Mouse (Mus musculus) testis, adult 2 months (tissue): Measurements from ENCODE around the gene Oprl1. TPM values are rescaled to one million over a fixed set of nuclear protein-coding genes. Genes with fewer than 3 reads are reported as not detected.

Source experiments
- H3K27ac ChIP-seq: fragments of 200-500 bp; 2 replicates; pipeline ENCODE4 v1.5.1; 2012; ENCODE audit warnings: low read depth, low read length; ENCODE audit not compliant: control insufficient read depth, insufficient read depth
- H3K27me3 ChIP-seq: fragments of 200-500 bp; 2 replicates; pipeline ENCODE4 v1.6.1; 2012; ENCODE audit warnings: mild to moderate bottlenecking, low read length, moderate library complexity; ENCODE audit not compliant: control insufficient read depth, insufficient read depth
- H3K36me3 ChIP-seq: fragments of 200-500 bp; 2 replicates; pipeline ENCODE4 v1.6.1; 2012; ENCODE audit warnings: mild to moderate bottlenecking, low read length; ENCODE audit not compliant: control insufficient read depth, insufficient read depth
- H3K4me1 ChIP-seq: fragments of 200-500 bp; 2 replicates; pipeline ENCODE4 v1.6.1; 2012; ENCODE audit warnings: low read length; ENCODE audit not compliant: control insufficient read depth, insufficient read depth
- H3K4me3 ChIP-seq: fragments of 200-500 bp; 2 replicates; pipeline ENCODE4 v1.5.1; 2012; ENCODE audit warnings: low read depth, mild to moderate bottlenecking, low read length, moderate library complexity, mixed read lengths; ENCODE audit not compliant: control insufficient read depth
- CTCF ChIP-seq: fragments of 200-500 bp; IDR thresholded peaks from 2 replicates; pipeline ENCODE4 v1.5.1; 2012; ENCODE audit warnings: low read depth, mild to moderate bottlenecking, inconsistent platforms, low read length, moderate library complexity; ENCODE audit not compliant: control insufficient read depth, insufficient read depth, insufficient replicate concordance
- POLR2A ChIP-seq: fragments of 200-500 bp; IDR thresholded peaks from 2 replicates; pipeline ENCODE4 v1.6.1; 2012; ENCODE audit warnings: low read depth, mild to moderate bottlenecking, inconsistent platforms, low read length, moderate library complexity; ENCODE audit not compliant: control insufficient read depth
- polyA plus RNA-seq: library from polyadenylated mRNA; depleted of rRNA; stranded (reverse); fragments of >200 nt; gene quantifications from 2 replicates; pipeline ENCODE4 v1.2.3, GENCODE M21; 2012

Oprl1 gene
- polyA plus RNA-seq, 1 experiment, result 5.9 TPM

DNA sequence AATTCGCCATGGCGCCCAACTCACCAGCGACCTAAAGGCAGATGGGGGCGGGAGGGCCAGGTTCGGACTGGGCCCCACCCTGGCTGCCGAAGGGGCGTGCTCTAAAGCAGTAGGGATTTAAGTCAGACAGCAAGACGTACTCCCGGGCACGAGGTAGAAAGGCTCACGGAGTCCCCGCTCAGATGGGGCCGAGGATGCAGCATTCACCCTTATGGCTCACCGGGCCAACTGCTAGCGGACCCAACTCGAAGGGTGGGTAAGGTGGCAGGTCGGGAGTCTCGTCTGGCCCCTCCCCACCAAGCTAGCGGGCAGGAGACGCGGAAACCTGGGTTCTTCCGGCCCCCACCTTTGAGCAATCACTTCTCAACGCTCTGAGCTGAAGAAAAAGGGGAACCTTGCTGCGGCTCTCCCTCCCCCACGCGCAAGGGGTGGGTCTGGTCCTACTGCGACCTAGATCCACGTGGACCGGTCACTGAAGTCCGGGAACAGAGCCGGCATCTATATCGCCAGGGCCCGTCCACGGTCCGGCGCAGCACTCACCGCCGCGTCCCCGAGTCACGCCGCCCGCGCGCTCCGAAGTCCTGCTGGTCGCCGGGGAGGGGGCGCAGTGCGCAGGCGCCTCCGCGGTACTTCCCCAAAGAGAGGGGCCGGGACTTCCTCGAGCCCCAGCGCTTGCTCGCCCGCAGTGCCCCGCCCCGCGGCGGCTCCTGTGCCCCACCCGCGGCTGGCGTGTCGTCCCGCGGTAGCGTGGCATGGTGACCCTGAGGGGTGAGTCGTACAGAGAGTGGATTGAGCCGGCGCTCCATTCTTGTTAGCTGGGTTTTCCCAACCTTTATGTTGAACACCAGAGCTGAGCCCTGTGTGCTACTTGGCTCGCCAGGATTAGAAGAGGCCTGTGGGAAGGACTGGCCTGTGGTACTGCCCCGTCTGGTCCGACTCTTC, 21.2 kb upstream of the Oprl1 start, which contains the start of gene Rgs19:
Gene Rgs19 (minus strand): TSS at position 639 of the 942 bp plus-strand sequence.
- Histone ChIP-seq H3K4me3 (peak within 1 kb of the TSS; percentile 92), H3K4me1 (peaks cover 21% of the 10 kb centered on the region), H3K27ac (peak within 1 kb of the TSS; percentile 55), H3K36me3 (no peaks in the 10 kb centered on the region), H3K27me3 (no peaks in the 10 kb centered on the region)
- no peak for TF ChIP-seq CTCF
- TF ChIP-seq POLR2A, result peak; percentile 57

DNA sequence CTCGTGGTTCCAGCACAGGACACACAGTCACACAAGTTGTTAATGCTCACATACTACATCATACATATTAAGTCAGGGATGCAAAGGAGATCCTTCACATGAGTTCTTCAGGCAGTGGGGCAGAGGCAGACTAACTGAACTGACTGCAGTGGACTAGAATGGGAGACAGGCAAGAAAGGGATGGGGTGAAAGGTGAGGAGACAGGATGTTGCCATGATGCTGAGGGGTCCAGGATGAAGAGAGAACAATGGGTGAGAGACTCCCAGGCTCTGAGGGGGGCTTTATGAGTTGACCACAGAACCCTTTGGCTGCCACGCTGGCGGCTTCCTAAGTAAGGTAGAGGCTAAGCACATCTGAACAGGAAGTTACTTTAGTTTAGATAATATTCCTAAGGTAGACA, 20.2 kb upstream of the Oprl1 start:
- Histone ChIP-seq H3K36me3 (no peaks in the 10 kb centered on the region), H3K4me3 (peak overlapping the region; percentile 92), H3K27me3 (no peaks in the 10 kb centered on the region), H3K27ac (peak overlapping the region; percentile 55), H3K4me1 (peaks cover 21% of the 10 kb centered on the region)
- no peak for TF ChIP-seq CTCF
- no peak for TF ChIP-seq POLR2A

DNA sequence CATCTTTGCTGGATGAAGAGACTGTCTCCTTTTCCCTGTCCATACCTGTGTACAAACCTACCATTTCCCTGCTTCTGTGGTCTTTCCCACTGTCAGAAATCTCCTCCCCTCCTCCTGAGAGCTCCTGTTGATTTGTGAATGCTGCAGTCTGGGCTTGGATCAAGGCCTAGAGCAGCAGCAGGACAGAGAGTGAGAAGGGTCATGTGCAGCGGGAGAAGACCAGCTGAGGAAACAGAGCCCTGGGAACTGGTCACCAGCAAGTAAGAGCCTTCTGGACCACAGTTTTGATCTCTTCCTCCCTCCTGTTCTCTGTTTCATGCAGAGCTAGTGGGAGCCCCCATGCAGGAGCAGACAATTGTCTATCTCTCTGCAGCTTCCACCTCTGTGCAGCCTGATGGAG, 19.0 kb upstream of the Oprl1 start:
- Histone ChIP-seq H3K27me3 (no peaks in the 10 kb centered on the region), H3K4me3 (peak overlapping the region; percentile 92), H3K4me1 (peaks cover 21% of the 10 kb centered on the region), H3K36me3 (no peaks in the 10 kb centered on the region), H3K27ac (no peak overlapping the region)
- TF ChIP-seq CTCF, result no peak

DNA sequence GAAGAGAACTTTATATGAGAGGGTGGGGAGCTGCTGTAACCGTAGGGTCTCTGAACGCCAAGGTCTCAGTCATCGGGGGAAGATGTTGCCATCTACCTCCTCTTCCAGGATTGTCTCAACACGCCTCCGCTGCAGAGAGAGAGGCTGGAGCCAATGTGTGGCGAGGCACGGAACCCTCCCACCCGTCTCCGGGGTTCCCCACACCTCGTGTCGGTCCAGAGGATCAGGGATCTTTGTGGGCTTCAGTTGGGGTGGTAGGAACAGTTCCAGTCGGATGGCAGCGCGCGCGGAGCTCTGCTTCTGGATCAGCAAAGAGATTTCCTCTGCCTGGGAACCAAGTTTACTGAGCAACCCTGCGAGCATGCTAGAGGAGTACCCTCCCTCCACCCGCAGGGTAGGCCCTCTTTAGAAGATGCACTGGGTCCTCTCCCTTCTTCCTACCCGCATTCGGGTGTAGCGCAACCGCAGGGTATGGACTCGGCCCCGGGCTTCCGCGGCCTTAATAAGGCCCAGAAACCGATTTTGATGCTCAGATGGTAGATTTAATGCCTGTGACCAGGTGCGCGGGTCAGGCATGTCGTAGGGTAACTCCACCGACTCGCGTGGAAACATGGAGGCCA, 17.9 kb upstream of the Oprl1 start:
- Histone ChIP-seq H3K36me3 (no peaks in the 10 kb centered on the region), H3K27ac (peak overlapping the region; percentile 67), H3K4me1 (peaks cover 21% of the 10 kb centered on the region), H3K4me3 (peak overlapping the region; percentile 92), H3K27me3 (no peaks in the 10 kb centered on the region)
- TF ChIP-seq POLR2A (peak; percentile 47; the same call in 1 of the 2 replicates), CTCF (no peak)

DNA sequence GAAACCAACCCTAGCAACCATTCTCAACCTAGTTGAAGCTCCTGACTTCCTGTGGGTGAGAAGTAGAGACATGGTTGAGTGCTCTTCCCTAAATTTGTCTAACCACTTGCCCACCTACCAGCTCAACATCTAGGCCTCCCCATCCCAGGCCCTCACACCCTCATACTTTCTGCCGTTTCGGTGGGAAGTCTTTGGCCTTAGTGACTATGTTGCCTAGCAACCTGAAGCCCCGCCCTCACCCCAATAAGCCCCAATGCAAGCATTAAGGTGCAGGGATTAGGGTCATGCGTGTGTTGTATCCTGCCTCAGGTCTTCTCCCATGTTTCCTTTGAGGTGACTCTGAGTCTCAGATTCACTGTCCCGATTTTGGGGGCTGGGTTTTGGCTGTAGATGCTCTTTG, 16.6 kb upstream of the Oprl1 start, which contains the start of gene Lkaaear1:
Gene Lkaaear1 (minus strand): TSS at position 202 of the 400 bp plus-strand sequence.
- peak within 1 kb of the TSS; percentile 92 for H3K4me3 ChIP-seq
- H3K4me1 ChIP-seq, result peaks cover 18% of the 10 kb centered on the region
- peak within 1 kb of the TSS; percentile 71 for H3K27ac ChIP-seq
- no peak for TF ChIP-seq CTCF
- TF ChIP-seq POLR2A, result peak; percentile 77; the same call in 1 of the 2 replicates
- H3K27me3 ChIP-seq, result no peaks in the 10 kb centered on the region
- H3K36me3 ChIP-seq, result no peaks in the 10 kb centered on the region

DNA sequence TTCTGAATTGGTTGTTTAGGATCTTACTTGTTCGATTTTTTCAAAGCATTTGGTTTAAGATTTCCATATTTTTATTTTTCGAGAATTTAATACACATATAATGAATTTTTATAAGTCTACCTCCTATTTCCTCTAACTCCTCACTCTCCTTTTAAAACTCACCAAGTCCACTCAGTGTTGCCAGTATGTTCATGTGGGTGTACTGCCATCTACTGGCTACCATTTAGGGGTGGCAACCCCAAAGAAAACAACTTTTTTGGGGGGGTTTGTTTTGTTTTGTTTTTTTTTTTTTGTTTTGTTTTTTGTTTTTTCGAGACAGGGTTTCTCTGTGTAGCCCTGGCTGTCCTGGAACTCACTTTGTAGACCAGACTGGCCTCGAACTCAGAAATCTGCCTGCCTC, 8.1 kb upstream of the Oprl1 start:
- H3K27ac ChIP-seq, result no peak overlapping the region
- TF ChIP-seq POLR2A (no peak), CTCF (no peak)
- H3K4me3 ChIP-seq, result no peak overlapping the region
- H3K27me3 ChIP-seq, result no peaks in the 10 kb centered on the region
- no peaks in the 10 kb centered on the region for H3K36me3 ChIP-seq
- H3K4me1 ChIP-seq, result no peaks in the 10 kb centered on the region

DNA sequence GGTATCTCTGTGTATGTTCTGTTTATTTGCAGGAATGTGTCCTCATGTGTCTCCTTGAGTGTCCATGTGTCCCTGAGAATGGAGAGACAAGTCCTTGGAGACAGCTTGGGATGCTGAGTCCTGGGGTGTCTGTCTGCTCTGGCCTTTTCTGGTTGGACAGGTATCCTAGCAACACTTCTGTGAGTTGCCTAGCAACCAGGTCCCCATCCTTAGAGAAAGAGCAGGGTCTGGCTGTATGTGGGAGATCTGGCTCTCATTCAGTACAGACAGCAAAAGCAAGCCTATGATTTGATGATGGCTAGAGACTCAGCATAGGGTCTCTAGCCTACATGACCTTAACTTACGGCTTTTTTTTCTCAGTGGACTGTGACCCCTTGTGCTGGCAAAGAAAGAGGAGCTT, 1.1 kb upstream of the Oprl1 start:
- TF ChIP-seq POLR2A (no peak), CTCF (no peak)
- H3K27ac ChIP-seq, result no peak overlapping the region

More for the DNA sequence above, 1.1 kb upstream of the Oprl1 start:
- no peaks in the 10 kb centered on the region for H3K36me3 ChIP-seq
- H3K27me3 ChIP-seq, result no peaks in the 10 kb centered on the region
- H3K4me1 ChIP-seq, result peaks cover 5% of the 10 kb centered on the region
- H3K4me3 ChIP-seq, result no peak overlapping the region
